Mouse (Mus musculus) forebrain, embryonic 14.5 days (tissue): ENCODE measurements around the gene Cldn11. TPM values are rescaled to one million over a fixed set of nuclear protein-coding genes. Genes with fewer than 3 reads are reported as not detected.
"Not testable (repeated sequence)": the region's sequence is repeated elsewhere in the genome, so short reads cannot be mapped to it uniquely, and the experiment has no call there.

Experiments used
- ATAC-seq: fragments of 200-750 bp; cut with Nextera tagmentation; 2 replicates; pipeline ENCODE4 v1.8.0; 2017; ENCODE audit warnings: mild to moderate bottlenecking, moderate library complexity
- DNase-seq: peaks from one replicate; pipeline ENCODE4 v3.0.0-alpha.2; 2015; ENCODE audit warnings: low spot score
- H3K27ac ChIP-seq: fragments of 300-500 bp; sonication (generic); 2 replicates; pipeline ENCODE4 v1.5.1; 2014; ENCODE audit warnings: low read depth, mild to moderate bottlenecking, control low read depth, low read length, moderate library complexity
- H3K27me3 ChIP-seq: fragments of 300-500 bp; sonication (generic); replicated peaks from 2 replicates; pipeline ENCODE4 v1.6.1; 2014; ENCODE audit warnings: low read length, control low read depth, mixed read lengths; ENCODE audit not compliant: control insufficient read depth, insufficient read depth
- H3K36me3 ChIP-seq: fragments of 300-500 bp; sonication (generic); 2 replicates; pipeline ENCODE4 v1.6.1; 2014; ENCODE audit warnings: low read length, control low read depth; ENCODE audit not compliant: control insufficient read depth, insufficient read depth
- H3K4me1 ChIP-seq: fragments of 300-500 bp; sonication (generic); 2 replicates; pipeline ENCODE4 v1.6.1; 2014; ENCODE audit warnings: antibody characterized with exemption, low read length, control low read depth; ENCODE audit not compliant: control insufficient read depth, insufficient read depth
- H3K4me2 ChIP-seq: fragments of 300-500 bp; sonication (generic); 2 replicates; pipeline ENCODE4 v1.6.1; 2014; ENCODE audit warnings: mild to moderate bottlenecking, control low read depth, low read length
- H3K4me3 ChIP-seq: fragments of 300-500 bp; sonication (generic); 2 replicates; pipeline ENCODE4 v1.5.1; 2014; ENCODE audit warnings: low read depth, low read length, control low read depth
- H3K9ac ChIP-seq: fragments of 300-500 bp; sonication (generic); 2 replicates; pipeline ENCODE4 v1.6.1; 2014; ENCODE audit warnings: mild to moderate bottlenecking, low read length, control low read depth, moderate library complexity
- H3K9me3 ChIP-seq: fragments of 300-500 bp; sonication (generic); replicated peaks from 2 replicates; pipeline ENCODE4 v1.6.1; 2016; ENCODE audit warnings: low read length, control low read depth, mixed read lengths; ENCODE audit not compliant: control insufficient read depth
- WGBS: fragments of 180-500 bp; shearing (Covaris S2); extraction: QIAGEN DNeasy Blood & Tissue Kit; methylation state at CpG from one replicate; pipeline ENCODE4 v1.1.7; 2014; 5-methylcytosine and 5-hydroxymethylcytosine counted together
- polyA plus RNA-seq: library from polyadenylated mRNA; unstranded; fragments of >200 nt; fragmentation: Nextera tagmentation; extraction: Ambion mirVana; gene quantifications from 2 replicates; pipeline ENCODE4 v1.2.1, GENCODE M21; 2014

Gene Cldn11
- polyA plus RNA-seq, 1 experiment from 2014 or later = 55.3 TPM

- 92% methylated on average over 3 of the region's 3 CpGs for WGBS
- Histone ChIP-seq H3K9me3 (no peaks in the 10 kb centered on the region), H3K4me3 (no peak overlapping the region), H3K4me2 (no peak overlapping the region), H3K36me3 (peaks cover 7% of the 10 kb centered on the region), H3K27ac (no peak overlapping the region), H3K9ac (no peak overlapping the region), H3K4me1 (no peaks in the 10 kb centered on the region), H3K27me3 (no peaks in the 10 kb centered on the region)
- DNase-seq (no peak), ATAC-seq (no peak)
Measured at GRCm38 (mm10) chr3:31126848-31127247, 22.9 kb upstream of the Cldn11 start.

- no peak overlapping the region for H3K4me3 ChIP-seq
- 60% methylated on average over 4 of the region's 4 CpGs for WGBS
- no peak for ATAC-seq
Measured at GRCm38 (mm10) chr3:31129766-31130165, 20.0 kb upstream of the Cldn11 start.

GRCm38 (mm10) chr3:31133664-31134063 is 16.1 kb upstream of the Cldn11 start:
- no peaks in the 10 kb centered on the region for H3K27me3 ChIP-seq
- no peak for ATAC-seq
- no peak overlapping the region for H3K9ac ChIP-seq
- WGBS = 75% methylated on average over 5 of the region's 5 CpGs
- no peaks in the 10 kb centered on the region for H3K9me3 ChIP-seq
- no peaks in the 10 kb centered on the region for H3K36me3 ChIP-seq
- H3K4me1 ChIP-seq = no peaks in the 10 kb centered on the region
- no peak overlapping the region for H3K4me3 ChIP-seq
- no peak overlapping the region for H3K4me2 ChIP-seq
- no peak overlapping the region for H3K27ac ChIP-seq
- no peak for DNase-seq

More at GRCm38 (mm10) chr3:31129766-31130165, 20.0 kb upstream of the Cldn11 start:
- Histone ChIP-seq H3K27ac (no peak overlapping the region), H3K9ac (no peak overlapping the region), H3K36me3 (no peaks in the 10 kb centered on the region), H3K4me2 (no peak overlapping the region), H3K9me3 (no peaks in the 10 kb centered on the region), H3K27me3 (no peaks in the 10 kb centered on the region), H3K4me1 (no peaks in the 10 kb centered on the region)
- DNase-seq = no peak

- Histone ChIP-seq H3K4me3 (no peak overlapping the region), H3K27me3 (no peaks in the 10 kb centered on the region), H3K9ac (no peak overlapping the region), H3K9me3 (no peaks in the 10 kb centered on the region), H3K27ac (no peak overlapping the region), H3K4me2 (no peak overlapping the region), H3K4me1 (no peaks in the 10 kb centered on the region), H3K36me3 (no peaks in the 10 kb centered on the region)
- ATAC-seq (no peak), DNase-seq (no peak)
- WGBS = 89% methylated on average over 8 of the region's 8 CpGs
Measured at GRCm38 (mm10) chr3:31134246-31134645, 15.5 kb upstream of the Cldn11 start.

- DNase-seq = no peak
- no peak overlapping the region for H3K4me3 ChIP-seq
- no peak overlapping the region for H3K9ac ChIP-seq
- H3K27ac ChIP-seq = no peak overlapping the region
- no peaks in the 10 kb centered on the region for H3K36me3 ChIP-seq
- H3K27me3 ChIP-seq = no peaks in the 10 kb centered on the region
- ATAC-seq = no peak
- WGBS = 87% methylated on average over 7 of the region's 7 CpGs
- H3K4me2 ChIP-seq = no peak overlapping the region
- no peaks in the 10 kb centered on the region for H3K4me1 ChIP-seq
- H3K9me3 ChIP-seq = no peaks in the 10 kb centered on the region
Measured at GRCm38 (mm10) chr3:31134696-31135095, 15.0 kb upstream of the Cldn11 start.

GRCm38 (mm10) chr3:31136591-31136990 is 13.1 kb upstream of the Cldn11 start:
- not testable (repeated sequence) for H3K9me3 ChIP-seq, H3K4me2 ChIP-seq, H3K36me3 ChIP-seq, DNase-seq, H3K27ac ChIP-seq, H3K27me3 ChIP-seq, H3K4me3 ChIP-seq, ATAC-seq, H3K9ac ChIP-seq, H3K4me1 ChIP-seq
- 87% methylated on average over 4 of the region's 4 CpGs for WGBS

- H3K27ac ChIP-seq = no peak overlapping the region
- DNase-seq (peak; percentile 91), ATAC-seq (peak; percentile 52)
- H3K4me3 ChIP-seq = no peak overlapping the region
- H3K4me2 ChIP-seq = no peak overlapping the region
- 56% methylated on average over 13 of the region's 13 CpGs for WGBS
- H3K4me1 ChIP-seq = no peaks in the 10 kb centered on the region
- H3K9ac ChIP-seq = no peak overlapping the region
- H3K9me3 ChIP-seq = no peaks in the 10 kb centered on the region
- H3K36me3 ChIP-seq = no peaks in the 10 kb centered on the region
- H3K27me3 ChIP-seq = no peaks in the 10 kb centered on the region
Measured at GRCm38 (mm10) chr3:31138454-31139424, 11.0 kb upstream of the Cldn11 start.

GRCm38 (mm10) chr3:31141621-31142020 is 8.1 kb upstream of the Cldn11 start:
- WGBS = 90% methylated on average over 4 of the region's 4 CpGs
- ATAC-seq (no peak), DNase-seq (no peak)
- H3K4me1 ChIP-seq = no peaks in the 10 kb centered on the region
- H3K27me3 ChIP-seq = no peaks in the 10 kb centered on the region
- no peak overlapping the region for H3K4me3 ChIP-seq
- no peaks in the 10 kb centered on the region for H3K36me3 ChIP-seq
- no peak overlapping the region for H3K27ac ChIP-seq
- no peak overlapping the region for H3K9ac ChIP-seq
- no peaks in the 10 kb centered on the region for H3K9me3 ChIP-seq
- no peak overlapping the region for H3K4me2 ChIP-seq

- H3K9ac ChIP-seq, H3K9me3 ChIP-seq, ATAC-seq, H3K4me3 ChIP-seq, H3K4me1 ChIP-seq, H3K27ac ChIP-seq, H3K27me3 ChIP-seq, H3K4me2 ChIP-seq, H3K36me3 ChIP-seq, DNase-seq: not testable (repeated sequence)
- 87% methylated on average over 11 of the region's 11 CpGs for WGBS
Measured at GRCm38 (mm10) chr3:31145222-31145621, 4.5 kb upstream of the Cldn11 start.
